Comparison of ENCODE assay signal across 8 mouse cellular contexts in the genomic region with DNA sequence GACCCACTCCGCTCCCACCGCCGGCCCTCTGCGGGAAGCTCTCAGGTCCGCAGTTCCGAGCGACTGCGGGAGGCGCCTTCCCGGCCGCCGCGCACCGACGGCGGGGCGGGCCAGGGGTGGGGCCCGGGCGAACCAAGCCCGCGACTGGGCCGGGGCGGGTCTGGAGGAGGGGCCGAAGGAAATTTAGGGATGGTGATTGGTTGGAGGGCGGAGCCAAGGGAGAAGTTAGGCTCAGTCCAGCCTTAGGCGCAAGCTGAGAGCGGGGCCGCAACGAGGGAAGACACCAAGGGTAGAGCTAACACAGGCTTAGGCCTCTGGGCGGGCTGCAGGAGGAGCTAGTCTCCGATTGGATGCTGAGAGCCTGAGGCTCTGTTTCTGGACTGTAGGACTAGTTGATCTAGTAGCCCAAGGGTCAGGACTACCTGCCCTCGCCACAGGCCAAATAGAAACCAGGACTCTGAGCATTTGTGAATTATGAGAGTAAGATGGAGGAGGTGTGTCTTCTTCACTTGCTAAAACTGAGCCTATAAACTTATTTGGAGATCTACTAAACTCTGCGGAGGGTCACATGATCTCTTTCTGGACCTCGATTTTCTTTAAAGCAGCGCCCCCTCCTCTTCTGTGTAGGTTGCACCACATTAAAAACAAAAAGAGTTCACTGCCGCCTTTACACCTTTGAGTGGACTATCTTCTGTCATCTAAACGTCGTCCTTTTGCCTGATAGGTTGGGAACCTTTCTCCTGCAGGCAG. TPM values are rescaled to one million over a fixed set of nuclear protein-coding genes. Genes with fewer than 3 reads are reported as not detected.
DNase-seq lines count a peak whose midpoint lies in the region; ATAC-seq and TF ChIP-seq lines count a peak whose summit lies in the region.

Gene Gnai2 (minus strand): TSS at position 89 of the 750 bp plus-strand sequence.

- H3K4me1 ChIP-seq in ES-E14 (ENCODE audit: control insufficient read depth in 2 of 2, insufficient read depth in 2 of 2, low read length in 2 of 2, poor library complexity in 1 of 2): peaks cover 4 to 18% of the 10 kb centered on the region in 2 experiments; a peak in 3 of 4 replicates
- H3K4me1 ChIP-seq in forebrain, embryonic 16.5 days (replicated peaks; ENCODE audit: control insufficient read depth, insufficient read depth, low read length): peaks cover 50% of the 10 kb centered on the region
- peaks cover 20% of the 10 kb centered on the region for H3K4me1 ChIP-seq in lung, embryonic 14.5 days (ENCODE audit: insufficient read depth)
- H3K4me1 ChIP-seq in olfactory bulb, adult 2 months (ENCODE audit: control insufficient read depth, insufficient read depth, low read length): peaks cover 34% of the 10 kb centered on the region

- peak; percentile 98 for DNase-seq in ES-E14 (ENCODE audit: low read depth, low spot score)
- peak; percentile 94 to 98 for DNase-seq in cerebellum, adult 18-20 months
- DNase-seq in heart, postnatal 36 days: peak; percentile 96 to 98
- DNase-seq in layer of hippocampus, adult 2 months (ENCODE audit: low spot score in 2 of 2): peak; percentile 95
- peak; percentile 98 for DNase-seq in lung, embryonic 14.5 days
- DNase-seq in thymus, postnatal 0 days (ENCODE audit: low spot score): peak; percentile 93

- peaks cover 1% of the 10 kb centered on the region; the same call in 1 of the 2 replicates for H3K36me3 ChIP-seq in ES-E14 (ENCODE audit: control insufficient read depth, insufficient read depth, low read length, poor library complexity, severe bottlenecking)
- H3K36me3 ChIP-seq in forebrain, embryonic 16.5 days (ENCODE audit: control insufficient read depth, insufficient read depth): no peaks in the 10 kb centered on the region
- 0 out of 2 replicates have a peak, but pooled peaks cover 4% of the 10 kb centered on the region for H3K36me3 ChIP-seq in lung, embryonic 14.5 days (ENCODE audit: insufficient read depth)

- ATAC-seq in forebrain, embryonic 16.5 days: peak; percentile 93
- peak; percentile 97 for ATAC-seq in lung, embryonic 14.5 days (ENCODE audit: insufficient read depth)

- peak; percentile 93 for TF ChIP-seq POLR2A in olfactory bulb, adult 2 months (IDR thresholded peaks at IDR 0.05; ENCODE audit: insufficient read depth, low read depth, low read length)

- H3K27me3 ChIP-seq in forebrain, embryonic 16.5 days (replicated peaks; ENCODE audit: control insufficient read depth, insufficient read depth, low read length): no peaks in the 10 kb centered on the region
- no peaks in the 10 kb centered on the region for H3K27me3 ChIP-seq in lung, embryonic 14.5 days (ENCODE audit: insufficient read depth, low read length)

- peak within 1 kb of the TSS; percentile 91 for H3K9ac ChIP-seq in ES-E14 (ENCODE audit: insufficient read depth, low read depth, low read length, poor library complexity, severe bottlenecking)
- peak within 1 kb of the TSS; percentile 88 for H3K9ac ChIP-seq in forebrain, embryonic 16.5 days (replicated peaks; ENCODE audit: low read depth, low read length)
- H3K9ac ChIP-seq in lung, embryonic 14.5 days: peak within 1 kb of the TSS; percentile 90

- no peaks in the 10 kb centered on the region for H3K9me3 ChIP-seq in ES-E14 (ENCODE audit: control insufficient read depth, insufficient read depth, low read depth, low read length)
- no peaks in the 10 kb centered on the region for H3K9me3 ChIP-seq in forebrain, embryonic 16.5 days (ENCODE audit: control insufficient read depth, low read length)
- H3K9me3 ChIP-seq in lung, embryonic 14.5 days (ENCODE audit: low read depth, low read length): no peaks in the 10 kb centered on the region

- WGBS in forebrain, embryonic 16.5 days: 6% methylated on average over 38 of the region's 38 CpGs
- 4% methylated on average over 38 of the region's 38 CpGs for WGBS in lung, embryonic 14.5 days
- WGBS in olfactory bulb, adult 2 months: 10% methylated on average over 38 of the region's 38 CpGs

- peak within 1 kb of the TSS; percentile 99 for H3K4me2 ChIP-seq in forebrain, embryonic 16.5 days (ENCODE audit: low read length)
- peak within 1 kb of the TSS; percentile 99 for H3K4me2 ChIP-seq in lung, embryonic 14.5 days

- in situ Hi-C loops in ES-E14 (cut with MboI; ENCODE audit: low sequenced_read_pairs in 2 of 2, unreplicated experiment in 2 of 2): no loop called here

- intact Hi-C loops in heart, postnatal 36 days (cut with DNase I): no loop called here

- TF ChIP-seq CTCF in layer of hippocampus, adult 2 months (conservative IDR thresholded peaks at IDR 0.05): no peak; the same call in 1 of the 2 replicates
- TF ChIP-seq CTCF in lung, embryonic 14.5 days (IDR thresholded peaks at IDR 0.05; ENCODE audit: low read depth): no peak
- TF ChIP-seq CTCF in olfactory bulb, adult 2 months (IDR thresholded peaks at IDR 0.05; ENCODE audit: insufficient read depth, low read depth, low read length): no peak

- no peak within 1 kb of the TSS for H3K27ac ChIP-seq in ES-E14 (ENCODE audit: insufficient read depth, low read depth, low read length, poor library complexity, severe bottlenecking)
- peak within 1 kb of the TSS; percentile 88 for H3K27ac ChIP-seq in forebrain, embryonic 16.5 days (ENCODE audit: low read length)
- H3K27ac ChIP-seq in layer of hippocampus, adult 2 months: peak within 1 kb of the TSS; percentile 92
- peak within 1 kb of the TSS; percentile 93 for H3K27ac ChIP-seq in lung, embryonic 14.5 days (ENCODE audit: low read depth)
- H3K27ac ChIP-seq in olfactory bulb, adult 2 months (ENCODE audit: insufficient read depth, low read depth, low read length): peak within 1 kb of the TSS; percentile 80

- H3K4me3 ChIP-seq in ES-E14 (ENCODE audit: insufficient read depth in 1 of 2, low read depth in 1 of 2, low read length in 2 of 2, poor library complexity in 1 of 2, severe bottlenecking in 1 of 2): peak within 1 kb of the TSS; percentile 92 to 97
- H3K4me3 ChIP-seq in forebrain, embryonic 16.5 days (replicated peaks; ENCODE audit: low read length): peak within 1 kb of the TSS; percentile 84
- peak within 1 kb of the TSS; percentile 95 for H3K4me3 ChIP-seq in layer of hippocampus, adult 2 months
- peak within 1 kb of the TSS; percentile 85 for H3K4me3 ChIP-seq in lung, embryonic 14.5 days (ENCODE audit: low read depth, low read length)
- peak within 1 kb of the TSS; percentile 95 for H3K4me3 ChIP-seq in olfactory bulb, adult 2 months (ENCODE audit: insufficient read depth, low read depth, low read length)

TF ChIP-seq in ES-E14, 5 proteins besides CTCF, POLR2A, EP300 and RAD21:
- no peak for TF ChIP-seq ZNF384 (IDR thresholded peaks at IDR 0.05; ENCODE audit: low read depth, low read length)
TF ChIP-seq in ES-E14: peak in this region for 0.

RNA-seq across cellular contexts. Expression of gene Gnai2, which starts in this region (rescaled TPM):
- 178 and 232 TPM in 2 replicates for total RNA-seq in ES-E14 (2012; rRNA removed)
- 299 and 316 TPM in 2 replicates for polyA plus RNA-seq in forebrain, embryonic 16.5 days (2015; fragmentation: Nextera tagmentation; extraction: Ambion mirVana)
- total RNA-seq in heart, postnatal 36 days (2021): 100 to 1,000 TPM; 248 to 259 TPM
- 100 to 1,000 TPM; 208 to 222 TPM for total RNA-seq in layer of hippocampus, adult 2 months (2021)
- 408 and 419 TPM in 2 replicates for polyA plus RNA-seq in lung, embryonic 14.5 days (2014; fragmentation: Nextera tagmentation; extraction: Ambion mirVana)
- 1,429 TPM in 1 of 2 replicates, not detected in the other for polyA plus RNA-seq in olfactory bulb, adult 2 months (2012; ENCODE audit: insufficient read depth, insufficient read length, low replicate concordance, missing spikeins)
- polyA plus RNA-seq in thymus, postnatal 0 days (2015; fragmentation: Nextera tagmentation; extraction: Ambion mirVana): 466 and 479 TPM in 2 replicates
